Mouse (Mus musculus): ENCODE data around the gene Creb3l2. TPM values are rescaled to one million over a fixed set of nuclear protein-coding genes. Genes with fewer than 3 reads are reported as not detected.

Gene Creb3l2
- total RNA-seq, 2 experiments from 2014 or later: 61.7 to 66.7 TPM

DNA sequence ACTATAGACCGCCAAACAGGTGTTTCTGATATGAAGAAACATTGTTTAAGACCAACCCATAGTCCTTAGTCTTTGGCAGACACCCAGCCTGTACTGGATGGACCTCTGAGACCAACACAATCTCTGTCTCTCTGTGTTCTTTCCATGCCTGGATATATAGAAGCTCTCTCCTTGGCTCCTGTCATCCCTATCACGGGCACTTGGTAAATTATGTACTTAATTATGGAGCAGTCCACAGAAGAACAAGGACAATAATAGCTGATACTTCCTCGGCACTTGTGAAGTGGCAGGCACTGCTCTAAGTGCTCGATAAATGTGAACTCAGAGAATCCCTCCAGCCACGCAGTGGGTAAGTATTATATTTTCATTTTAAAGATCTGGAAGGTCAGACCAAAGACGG lies 72.2 kb downstream of the Creb3l2 start:
- DNase-seq: no peak

DNA sequence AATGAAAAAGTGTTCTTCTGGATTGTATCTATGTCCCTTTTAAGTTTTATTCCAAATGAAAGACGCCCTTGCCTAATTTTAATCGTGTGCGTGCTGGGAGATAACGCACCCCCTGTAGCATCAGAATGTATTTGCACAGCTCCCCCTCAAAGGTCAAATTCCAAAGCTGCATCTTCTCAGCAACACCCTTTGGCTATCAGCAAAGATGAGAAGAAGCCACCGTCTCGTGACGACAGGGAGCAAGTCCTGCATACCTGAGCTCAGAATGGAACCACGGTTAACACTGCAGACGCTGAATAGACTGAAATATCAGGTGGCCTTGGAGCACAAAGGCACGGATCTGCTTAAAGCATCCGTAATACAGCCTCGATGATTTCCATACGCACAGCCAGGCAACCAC lies 73.7 kb downstream of the Creb3l2 start:
- DNase-seq: no peak

DNA sequence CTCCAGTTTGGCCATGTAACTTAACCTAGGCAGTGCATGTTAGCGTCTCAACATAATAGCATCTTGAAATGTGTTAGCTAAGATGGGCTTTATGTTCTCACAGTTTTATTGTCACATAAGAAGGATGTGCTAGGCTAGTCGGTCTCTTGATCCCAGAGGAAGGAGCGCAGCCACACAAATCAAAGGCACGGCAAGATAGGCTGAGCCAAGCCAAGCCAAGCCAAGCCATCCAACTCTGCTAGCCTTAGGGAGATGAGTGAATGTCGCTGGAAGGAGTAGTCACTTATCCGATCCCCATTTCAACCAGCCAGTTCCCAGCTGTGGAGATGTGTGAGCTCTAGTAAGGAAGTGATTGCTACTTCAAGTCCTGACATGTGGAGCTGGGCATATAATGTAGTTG lies 75.0 kb downstream of the Creb3l2 start:
- no peak for DNase-seq

DNA sequence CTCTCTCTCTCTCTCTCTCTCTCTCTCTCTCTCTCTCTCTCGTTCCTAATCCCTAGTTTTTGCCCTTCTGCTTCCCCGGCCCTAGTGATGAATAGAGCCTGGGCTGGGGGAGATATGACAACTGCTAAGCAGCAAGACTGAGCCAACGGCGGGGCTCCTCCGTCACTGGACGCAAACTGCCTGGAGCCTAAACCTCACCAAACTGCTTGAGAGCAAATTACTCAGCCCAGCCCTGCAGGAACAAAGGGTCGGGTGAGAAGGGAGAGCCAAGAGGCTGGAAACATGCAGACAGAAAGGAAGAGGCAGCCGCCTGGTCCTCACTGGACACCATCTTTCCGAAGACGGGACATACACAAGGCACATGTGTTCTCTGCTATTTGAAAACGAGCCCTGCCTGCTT lies 76.8 kb downstream of the Creb3l2 start:
- DNase-seq: no peak

DNA sequence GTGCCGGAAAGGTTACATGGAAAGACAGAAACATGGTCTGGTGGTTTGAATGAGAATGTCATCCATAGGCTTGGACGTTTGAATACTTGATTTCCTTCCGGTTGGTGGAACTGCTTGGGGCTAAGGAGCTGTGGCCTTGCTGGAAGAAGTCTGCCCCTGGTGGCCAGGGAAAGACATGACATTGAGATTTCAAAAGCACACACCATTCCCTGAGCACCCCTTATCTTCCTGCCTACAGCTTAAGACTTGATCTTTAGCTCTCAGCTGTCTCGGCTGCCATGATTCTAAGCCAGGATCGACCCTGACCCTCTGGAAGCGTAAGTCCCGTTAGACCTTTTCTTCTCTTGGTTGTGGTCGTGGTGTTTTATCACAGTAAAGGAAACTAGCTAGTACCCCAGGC lies 77.6 kb downstream of the Creb3l2 start:
- no peak for DNase-seq

DNA sequence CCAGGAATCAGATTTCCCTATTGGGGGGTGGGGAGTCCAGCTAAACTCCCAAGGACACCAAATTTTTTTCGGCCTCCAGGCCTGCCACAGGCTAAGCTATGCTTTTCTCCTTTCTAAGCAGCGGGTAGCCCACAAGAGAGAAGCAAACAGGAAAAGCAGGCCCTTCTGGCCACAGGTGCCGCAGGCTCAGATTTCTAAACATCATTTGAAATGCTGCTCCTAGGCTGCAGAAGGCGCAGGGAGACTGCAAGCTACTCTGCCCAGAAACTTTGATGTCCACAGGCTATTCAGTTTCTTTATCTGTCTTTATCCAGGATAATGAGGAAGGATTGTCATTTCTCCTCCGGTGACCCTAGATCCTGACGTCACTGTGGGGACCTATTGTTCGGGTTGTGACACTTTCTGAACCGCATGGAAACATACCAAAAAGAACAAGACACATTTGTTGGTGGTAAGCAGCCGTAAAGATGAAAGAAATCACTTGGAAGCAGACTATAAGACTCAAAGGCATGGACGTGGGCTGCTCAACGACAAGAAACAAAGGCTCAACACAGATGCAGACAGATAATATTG lies 81.0 kb downstream of the Creb3l2 start:
- no peak for DNase-seq

DNA sequence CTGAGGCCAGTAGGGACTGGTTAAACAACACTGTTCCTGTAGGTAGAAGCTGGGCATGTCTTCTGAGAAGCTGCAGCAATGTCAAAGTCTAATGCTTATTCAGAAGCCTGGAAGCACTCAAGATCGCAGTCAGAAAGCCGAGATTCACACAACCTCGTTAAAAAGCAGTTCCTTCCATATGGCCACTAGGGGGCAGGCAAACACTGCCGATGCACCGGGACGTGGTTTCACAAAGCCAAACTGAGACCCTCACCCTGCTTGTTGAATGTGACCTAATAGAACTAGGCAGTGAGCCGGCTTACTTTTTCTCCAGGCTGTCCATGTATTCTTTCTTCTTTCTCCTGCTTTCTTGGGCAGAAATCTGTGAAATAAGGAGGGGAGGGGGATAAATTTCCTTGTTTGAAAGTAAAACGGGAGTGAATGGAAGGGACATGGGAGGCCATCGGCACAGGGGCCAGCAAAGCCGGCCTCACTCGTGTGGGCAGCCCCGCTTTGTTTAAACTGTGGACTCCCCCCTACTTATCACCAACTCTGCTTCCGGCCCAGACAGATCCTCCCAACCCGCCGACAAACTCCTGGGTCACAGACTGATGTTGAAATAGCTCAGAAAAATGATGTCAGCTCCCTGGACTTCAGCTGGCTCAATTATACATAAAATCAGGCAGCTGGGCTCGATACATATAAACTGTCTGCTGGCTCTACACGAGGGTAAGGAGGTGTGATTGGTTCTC lies 87.3 kb downstream of the Creb3l2 start:
- DNase-seq: peak; percentile 85

DNA sequence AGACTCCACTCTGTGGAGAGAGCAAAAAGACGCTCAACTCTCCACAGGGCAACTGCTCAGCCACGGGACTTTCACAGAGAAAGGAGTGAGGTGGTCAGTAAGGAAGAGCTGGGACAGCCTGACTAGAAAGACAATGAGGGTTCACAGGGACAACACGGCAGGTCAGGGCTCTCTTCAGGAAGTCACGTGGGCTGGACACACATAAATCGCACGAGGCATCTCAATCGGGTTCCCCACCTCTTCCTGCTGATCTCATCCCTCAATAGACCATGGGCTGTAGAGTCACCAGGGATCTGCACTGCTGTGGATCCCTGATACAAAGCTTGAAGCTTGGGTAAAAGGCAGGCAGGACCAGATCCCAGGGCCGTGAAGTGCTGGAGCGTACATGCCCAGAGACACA lies 88.3 kb downstream of the Creb3l2 start:
- no peak for DNase-seq

DNA sequence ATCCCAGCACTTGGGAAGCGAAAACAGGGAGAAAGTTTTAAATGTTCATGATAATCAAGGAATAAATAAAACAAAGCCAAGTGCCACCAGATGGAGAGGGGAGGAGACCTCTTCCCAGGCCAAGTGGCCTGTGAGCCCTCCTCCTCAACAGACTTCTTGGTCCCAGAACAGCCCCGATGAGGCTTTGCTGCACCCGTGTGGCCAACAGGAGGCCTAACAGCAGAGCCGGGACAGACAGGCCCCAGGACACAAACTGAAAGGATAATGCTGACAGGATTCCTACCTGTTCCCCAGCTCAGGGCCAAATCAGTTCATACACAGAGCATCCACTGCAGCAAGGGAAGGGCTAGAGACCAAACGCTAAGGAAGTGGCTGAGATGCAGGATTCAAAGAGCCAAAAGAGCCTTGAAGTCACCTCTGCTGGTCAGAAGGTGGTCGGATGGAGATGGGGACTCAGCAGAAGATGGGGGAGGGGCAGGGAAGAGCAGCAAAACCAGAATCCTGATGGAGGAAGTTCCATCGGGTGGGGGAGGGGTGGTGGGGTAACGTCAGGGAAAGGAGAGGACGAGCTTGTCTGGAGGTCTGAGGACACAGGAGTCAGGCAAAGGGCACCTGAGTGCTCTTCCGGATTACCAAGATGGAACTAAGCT lies 90.1 kb downstream of the Creb3l2 start:
- DNase-seq: peak; percentile 77

DNA sequence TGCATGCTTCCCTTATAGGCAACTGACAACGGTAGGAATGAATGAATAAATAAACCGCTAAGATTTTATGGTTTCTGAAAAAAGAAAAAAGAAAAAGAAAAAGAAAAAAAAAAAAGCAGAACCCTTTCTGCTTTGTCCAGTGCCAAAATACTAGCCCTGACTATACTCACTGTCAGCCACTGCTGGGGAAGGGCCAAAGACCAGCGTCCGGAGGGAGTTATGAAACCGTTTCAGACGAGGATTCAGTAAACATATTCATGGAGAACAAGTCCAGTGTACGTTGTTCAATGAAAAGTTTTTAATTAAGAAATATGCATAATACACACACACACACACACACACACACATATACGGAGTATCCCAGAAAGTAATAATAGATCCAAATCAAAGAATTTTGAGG lies 91.6 kb downstream of the Creb3l2 start:
- DNase-seq: no peak

DNA sequence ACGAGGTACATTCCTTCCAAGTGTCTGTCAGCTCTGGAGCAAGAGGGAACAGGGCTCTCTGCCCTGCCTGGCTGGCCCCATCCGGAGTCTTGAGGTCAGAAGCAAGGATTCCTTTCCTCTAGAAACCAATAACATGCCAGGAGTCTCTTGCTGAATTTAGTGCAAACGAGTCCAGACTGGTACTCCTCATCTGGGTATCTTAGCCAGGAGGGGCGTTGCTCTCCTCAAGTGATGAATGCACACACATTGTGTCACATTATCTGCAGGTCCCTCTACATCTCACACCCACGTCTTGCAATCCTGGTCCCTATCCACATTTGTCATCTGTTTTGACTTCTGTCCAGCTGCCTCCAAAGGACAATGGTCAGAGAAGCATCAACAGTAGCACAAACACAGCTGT lies 94.3 kb downstream of the Creb3l2 start:
- DNase-seq: no peak

DNA sequence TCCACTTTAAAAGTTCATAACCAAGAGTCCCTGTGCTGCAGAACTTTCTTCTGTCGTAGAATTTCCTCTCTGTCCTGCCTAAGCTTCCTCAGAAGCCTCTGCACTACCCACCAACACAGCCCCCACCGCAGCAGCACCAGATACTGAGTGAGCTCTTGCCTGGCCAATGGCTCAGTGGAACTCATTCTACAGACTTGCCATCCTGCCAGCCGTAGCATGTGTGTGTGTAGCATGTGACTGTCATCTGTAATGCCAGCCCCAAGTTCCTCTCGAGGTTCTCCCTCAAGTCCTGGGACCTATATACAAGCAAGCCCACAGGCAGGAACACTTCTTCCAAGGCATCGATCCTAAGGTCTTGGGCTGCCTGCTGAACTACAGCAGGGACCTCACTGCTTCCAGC lies 103.9 kb downstream of the Creb3l2 start:
- DNase-seq: no peak

DNA sequence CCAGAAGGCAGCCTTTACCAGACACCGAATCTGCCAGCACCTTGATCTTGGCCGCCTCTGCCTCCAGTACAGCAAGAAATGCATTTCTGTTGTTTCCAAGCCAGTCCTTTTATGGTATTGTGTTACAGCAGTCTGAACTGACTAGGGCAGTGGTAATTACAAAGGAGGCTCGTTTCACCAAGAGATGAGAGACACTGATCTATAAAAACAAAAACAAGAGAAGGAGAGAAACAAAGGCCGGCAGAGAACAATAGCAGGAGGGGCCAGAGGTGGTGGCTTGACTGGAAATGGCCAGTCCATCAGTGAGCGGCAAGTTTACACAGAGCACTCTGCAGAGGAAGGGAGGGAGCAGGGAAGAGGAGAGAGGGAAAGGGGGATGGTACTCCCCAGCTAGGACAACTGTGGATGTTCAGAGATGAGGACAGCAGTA lies 105.1 kb downstream of the Creb3l2 start:
- no peak for DNase-seq

DNA sequence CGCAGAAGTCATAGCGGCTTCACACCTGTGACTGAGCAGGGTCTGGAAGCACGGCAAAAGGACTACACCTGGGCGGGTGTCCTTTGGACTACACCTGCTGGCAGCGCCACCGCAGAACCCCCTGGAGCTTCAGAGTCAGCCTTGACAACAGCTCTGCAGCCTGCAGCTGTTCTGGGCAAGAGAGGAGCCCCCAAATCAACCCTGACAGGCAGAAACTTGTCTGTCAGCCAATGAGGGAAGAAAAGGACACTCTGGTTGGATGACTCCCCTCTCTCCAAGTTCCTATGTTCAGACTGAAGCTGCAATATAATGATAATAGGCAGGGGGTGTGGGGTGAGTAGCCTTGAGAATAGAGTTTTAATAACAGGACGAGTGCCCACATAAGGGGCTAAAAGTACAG lies 105.6 kb downstream of the Creb3l2 start:
- no peak for DNase-seq

DNA sequence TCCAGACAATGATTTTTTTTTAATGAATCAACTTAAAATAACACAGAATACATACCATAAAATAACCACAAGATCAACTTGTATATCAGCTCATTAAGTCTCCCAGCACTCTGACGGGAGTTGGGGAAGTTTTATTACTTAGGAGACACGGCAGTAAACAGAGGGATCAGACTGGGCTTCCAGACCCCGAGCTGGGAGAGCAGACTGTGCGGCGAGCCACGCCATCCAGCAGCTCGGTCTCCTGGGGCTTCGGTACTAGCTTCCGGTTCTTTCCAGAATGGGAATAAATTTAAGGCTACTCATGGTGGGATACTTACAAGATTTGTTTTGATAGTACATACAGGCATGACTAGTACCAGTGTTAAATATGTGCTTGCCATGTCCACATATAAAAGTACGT lies 109.1 kb downstream of the Creb3l2 start:
- no peak for DNase-seq

DNA sequence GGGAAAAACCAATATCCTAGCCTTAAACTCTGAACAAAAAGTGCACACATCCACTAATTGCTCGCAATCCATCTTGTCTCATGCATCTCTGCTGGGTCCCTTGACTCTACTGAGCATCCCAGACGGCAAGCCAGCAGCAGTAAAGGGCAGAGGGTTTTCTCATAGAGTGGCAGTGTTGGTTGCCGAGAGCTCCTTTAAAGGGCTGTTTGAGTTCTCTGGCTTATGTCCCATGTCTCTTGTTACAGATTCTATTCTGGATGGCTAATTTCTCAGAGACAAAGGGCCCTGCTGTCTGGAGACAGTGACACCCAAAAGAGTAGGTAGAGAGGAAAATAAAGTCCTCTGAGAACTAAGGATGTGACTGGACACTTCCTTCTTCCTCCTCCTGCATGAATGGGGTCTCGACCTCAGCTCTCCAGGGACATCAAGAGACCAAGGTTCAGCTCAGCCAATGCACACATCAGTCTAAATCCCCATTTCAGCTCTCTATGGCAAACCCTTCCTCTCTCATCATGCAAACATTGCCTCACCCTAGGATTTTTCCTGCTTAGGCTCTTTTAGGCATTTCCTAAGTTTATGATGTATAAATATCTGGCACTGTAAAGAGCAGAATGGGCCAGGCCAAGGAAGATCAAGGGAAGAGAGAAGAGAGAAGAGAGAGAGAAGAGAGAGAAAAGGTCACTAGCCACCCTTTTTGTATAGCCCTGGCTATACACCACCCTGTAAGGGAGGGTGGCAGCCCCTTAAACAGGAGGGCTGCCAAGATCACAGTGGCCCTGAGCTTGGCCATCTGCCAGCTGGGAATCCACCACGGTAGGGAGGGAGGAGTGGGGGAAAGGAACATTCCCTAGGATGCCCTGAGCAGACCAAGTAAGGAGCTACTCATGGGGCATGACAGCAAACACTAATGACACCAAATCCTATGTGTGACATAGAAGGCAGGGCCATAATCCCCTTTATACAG lies 111.8 kb downstream of the Creb3l2 start:
- DNase-seq: peak; percentile 76

DNA sequence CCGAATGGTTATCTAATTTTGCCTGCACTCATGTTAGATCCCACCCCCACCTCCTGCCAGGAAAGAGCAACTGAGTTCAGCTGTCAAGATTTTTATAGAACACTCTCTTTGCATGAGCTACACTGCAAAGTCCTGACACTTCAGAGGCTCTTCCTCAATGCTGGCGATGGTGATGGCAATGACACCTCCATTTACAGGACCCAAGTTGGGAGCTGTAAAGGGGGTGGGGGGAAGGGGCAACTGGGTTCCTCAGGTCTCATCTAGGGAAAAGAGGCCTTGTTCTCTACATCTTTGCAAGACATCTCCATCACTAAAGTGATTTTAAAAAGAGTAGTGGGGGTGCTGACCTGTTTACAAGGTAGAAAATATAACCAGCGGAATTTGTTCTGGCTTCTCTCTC lies 112.6 kb downstream of the Creb3l2 start:
- no peak for DNase-seq

DNA sequence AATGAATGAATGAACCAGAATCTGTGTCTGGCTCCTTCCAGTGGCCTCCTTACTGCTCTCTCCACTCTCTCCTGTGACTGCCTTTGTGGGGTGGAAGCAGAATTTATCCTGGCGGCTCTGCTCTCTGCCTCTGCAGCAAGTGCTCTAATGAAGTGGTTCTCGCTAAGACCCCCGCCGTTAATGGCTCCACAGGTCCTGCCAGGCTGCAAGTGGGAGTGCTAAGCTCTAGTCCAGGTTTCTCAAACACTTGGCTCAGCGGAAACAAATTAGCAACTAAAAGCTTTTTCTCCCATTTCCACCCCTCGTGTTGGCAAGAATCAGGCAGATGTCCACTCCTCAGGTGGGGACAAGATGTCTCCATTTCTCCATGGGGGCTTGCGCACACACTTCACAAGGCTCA lies 113.3 kb downstream of the Creb3l2 start:
- DNase-seq: no peak

DNA sequence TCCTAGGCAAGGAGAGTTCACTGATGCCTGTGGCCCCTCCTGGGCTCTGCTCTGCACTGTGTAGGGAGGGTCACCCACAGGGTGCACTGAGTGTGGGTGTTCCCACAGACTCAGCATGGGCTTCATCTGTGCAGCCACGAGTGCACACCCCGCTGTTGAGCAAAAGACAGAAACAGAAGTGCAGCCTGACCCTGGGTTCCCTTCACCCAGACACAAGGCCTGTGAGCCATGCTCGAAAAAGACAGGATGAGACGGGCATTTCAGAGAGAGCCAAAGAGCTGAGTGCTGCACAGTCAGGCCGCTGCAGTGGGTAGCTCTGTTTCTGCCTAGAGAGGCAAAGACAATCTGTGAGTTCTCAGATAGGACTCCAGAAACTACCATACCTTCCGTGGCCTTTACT lies 114.4 kb downstream of the Creb3l2 start:
- no peak for DNase-seq

DNA sequence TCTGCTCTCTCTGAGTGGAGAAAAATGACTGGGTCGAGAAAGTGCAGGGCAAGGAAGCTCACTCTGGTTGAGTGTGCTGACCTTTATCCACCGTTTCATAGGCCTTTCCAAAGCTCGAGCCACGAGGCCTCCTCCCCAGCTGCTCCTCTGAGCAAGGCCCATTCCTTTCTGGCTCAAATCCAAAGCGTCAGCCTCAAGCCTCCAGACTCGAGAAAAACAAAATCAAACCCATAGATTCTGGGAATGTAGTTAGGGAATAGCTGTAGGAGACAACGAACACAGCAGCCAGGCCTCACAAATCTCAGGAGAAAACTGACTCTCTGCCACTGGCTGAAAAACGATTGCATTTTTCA lies 115.4 kb downstream of the Creb3l2 start:
- DNase-seq: peak; percentile 33

DNA sequence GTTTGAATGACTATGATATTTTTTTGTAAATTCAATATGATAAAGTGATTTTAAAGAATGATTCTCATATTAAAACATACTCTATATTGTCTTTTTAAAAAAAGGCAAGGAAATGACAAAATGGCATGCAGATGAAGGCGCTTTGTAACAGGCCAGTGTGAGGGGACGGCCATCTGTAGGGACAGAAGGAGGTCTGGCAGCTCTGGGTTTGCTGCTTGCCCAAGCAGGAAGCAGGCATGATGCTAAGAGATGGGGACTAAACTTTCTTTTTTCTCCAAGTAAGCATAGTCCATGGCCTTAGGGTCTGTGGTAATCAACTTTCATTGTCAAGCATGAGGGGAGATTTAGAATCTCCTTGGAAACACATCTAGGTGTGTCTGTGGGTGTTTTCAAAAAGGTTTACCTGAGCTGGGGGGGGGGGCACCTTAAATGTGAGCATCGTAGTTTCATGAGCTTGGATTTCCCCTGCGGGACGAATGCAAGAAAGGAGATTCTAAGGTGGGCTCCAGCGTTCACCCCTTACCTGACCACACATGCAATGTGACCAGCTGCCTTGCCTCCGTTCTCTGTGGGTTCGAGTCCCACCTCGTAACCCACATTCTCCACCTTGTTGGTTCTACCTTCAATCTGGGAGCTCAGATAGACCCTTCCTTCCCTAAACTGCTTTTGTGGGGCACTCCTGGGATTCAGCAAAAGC lies 115.9 kb downstream of the Creb3l2 start:
- no peak for DNase-seq

DNA sequence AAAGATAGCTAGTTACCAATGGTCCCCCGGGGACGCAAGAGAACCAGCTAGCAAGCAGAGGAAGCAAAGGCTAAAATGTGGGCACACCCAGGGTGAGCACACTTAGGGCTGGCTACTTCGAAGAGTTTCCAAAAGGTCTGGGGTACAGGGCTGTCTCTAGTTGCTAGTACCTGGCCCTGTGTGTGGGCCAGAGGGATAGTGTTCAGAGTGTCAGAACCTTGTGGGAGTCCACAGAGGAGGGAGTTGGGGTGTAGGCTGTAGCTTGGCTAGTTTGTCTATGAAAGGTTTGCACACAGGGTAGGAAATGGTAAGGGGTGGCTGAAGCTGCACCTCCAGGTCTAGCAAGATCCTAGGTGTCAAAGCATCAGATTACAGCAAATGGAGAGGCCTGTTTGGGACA lies 116.9 kb downstream of the Creb3l2 start:
- no peak for DNase-seq
